Mouse (Mus musculus): ENCODE data around the gene Gm37240. TPM values are rescaled to one million over a fixed set of nuclear protein-coding genes. Genes with fewer than 3 reads are reported as not detected.
"Not testable (repeated sequence)": the region's sequence is repeated elsewhere in the genome, so short reads cannot be mapped to it uniquely, and the experiment has no call there.

The Gm37240 gene
- polyA plus RNA-seq, 1 experiment from 2014 or later: 18.1 TPM

GRCm38 (mm10) chr3:84653557-84654245, 1233.6 kb downstream of the Gm37240 start:
- no peak for ATAC-seq (ENCODE audit: low FRiP score, low TSS enrichment)
- Histone ChIP-seq H3K27me3 (ENCODE audit: control insufficient read depth, insufficient read depth, low read length) (no peaks in the 10 kb centered on the region), H3K4me2 (replicated peaks; ENCODE audit: low read depth) (peak overlapping the region; percentile 46), H3K36me3 (ENCODE audit: control insufficient read depth, insufficient read depth, low read length) (no peaks in the 10 kb centered on the region), H3K9me3 (ENCODE audit: control insufficient read depth, low read length) (no peaks in the 10 kb centered on the region), H3K9ac (ENCODE audit: low read length) (no peak overlapping the region), H3K27ac (replicated peaks) (peak overlapping the region; percentile 78; the same call in 1 of the 2 replicates), H3K4me3 (ENCODE audit: low read depth, low read length) (peak overlapping the region; percentile 19; the same call in 1 of the 2 replicates), H3K4me1 (replicated peaks; ENCODE audit: control insufficient read depth, insufficient read depth) (peaks cover 10% of the 10 kb centered on the region)
- DNase-seq (ENCODE audit: low spot score): peak; percentile 37
- 16% methylated on average over 13 of the region's 14 CpGs for WGBS
- TF ChIP-seq CTCF (IDR thresholded peaks at IDR 0.05; ENCODE audit: low read depth): no peak
- no peak for TF ChIP-seq EP300 (optimal IDR thresholded peaks at IDR 0.05)

- no peak overlapping the region for H3K4me2 ChIP-seq (replicated peaks; ENCODE audit: low read depth)
- no peaks in the 10 kb centered on the region for H3K27me3 ChIP-seq (ENCODE audit: control insufficient read depth, insufficient read depth, low read length)
- no peak overlapping the region for H3K9ac ChIP-seq (ENCODE audit: low read length)
- TF ChIP-seq EP300 (optimal IDR thresholded peaks at IDR 0.05) (no peak), CTCF (IDR thresholded peaks at IDR 0.05; ENCODE audit: low read depth) (no peak)
- no peak overlapping the region for H3K27ac ChIP-seq (replicated peaks)
- no peak for ATAC-seq (ENCODE audit: low FRiP score, low TSS enrichment)
- peaks cover 10% of the 10 kb centered on the region for H3K4me1 ChIP-seq (replicated peaks; ENCODE audit: control insufficient read depth, insufficient read depth)
- no peaks in the 10 kb centered on the region for H3K36me3 ChIP-seq (ENCODE audit: control insufficient read depth, insufficient read depth, low read length)
- DNase-seq (ENCODE audit: low spot score): no peak
- 78% methylated on average over 12 of the region's 12 CpGs for WGBS
- no peak overlapping the region for H3K4me3 ChIP-seq (ENCODE audit: low read depth, low read length)
- no peaks in the 10 kb centered on the region for H3K9me3 ChIP-seq (ENCODE audit: control insufficient read depth, low read length)
Measured at GRCm38 (mm10) chr3:84652643-84653556, 1234.4 kb downstream of the Gm37240 start.

- TF ChIP-seq CTCF (IDR thresholded peaks at IDR 0.05; ENCODE audit: low read depth): no peak
- TF ChIP-seq EP300 (optimal IDR thresholded peaks at IDR 0.05): no peak
- DNase-seq (ENCODE audit: low spot score) (no peak), ATAC-seq (ENCODE audit: low FRiP score, low TSS enrichment) (no peak)
- no peak overlapping the region for H3K27ac ChIP-seq (replicated peaks)
- H3K27me3 ChIP-seq (ENCODE audit: control insufficient read depth, insufficient read depth, low read length): no peaks in the 10 kb centered on the region
- no peak overlapping the region for H3K9ac ChIP-seq (ENCODE audit: low read length)
- no peak overlapping the region for H3K4me2 ChIP-seq (replicated peaks; ENCODE audit: low read depth)
- 79% methylated on average over 12 of the region's 12 CpGs for WGBS
- H3K9me3 ChIP-seq (ENCODE audit: control insufficient read depth, low read length): no peaks in the 10 kb centered on the region
- H3K4me3 ChIP-seq (ENCODE audit: low read depth, low read length): no peak overlapping the region
- H3K4me1 ChIP-seq (replicated peaks; ENCODE audit: control insufficient read depth, insufficient read depth): peaks cover 8% of the 10 kb centered on the region
- H3K36me3 ChIP-seq (ENCODE audit: control insufficient read depth, insufficient read depth, low read length): no peaks in the 10 kb centered on the region
Measured at GRCm38 (mm10) chr3:84649578-84650327, 1237.6 kb downstream of the Gm37240 start.

GRCm38 (mm10) chr3:84648069-84648468, 1239.2 kb downstream of the Gm37240 start:
- H3K4me3 ChIP-seq (ENCODE audit: low read depth, low read length); H3K9ac ChIP-seq (ENCODE audit: low read length); H3K4me2 ChIP-seq (replicated peaks; ENCODE audit: low read depth); DNase-seq (ENCODE audit: low spot score); H3K27me3 ChIP-seq (ENCODE audit: control insufficient read depth, insufficient read depth, low read length); ATAC-seq (ENCODE audit: low FRiP score, low TSS enrichment); H3K36me3 ChIP-seq (ENCODE audit: control insufficient read depth, insufficient read depth, low read length); H3K4me1 ChIP-seq (replicated peaks; ENCODE audit: control insufficient read depth, insufficient read depth); H3K27ac ChIP-seq (replicated peaks); H3K9me3 ChIP-seq (ENCODE audit: control insufficient read depth, low read length): not testable (repeated sequence)
- 79% methylated on average over 4 of the region's 4 CpGs for WGBS

- Histone ChIP-seq H3K27ac (replicated peaks) (peak overlapping the region; percentile 61; the same call in 1 of the 2 replicates), H3K4me2 (replicated peaks; ENCODE audit: low read depth) (no peak overlapping the region), H3K9me3 (ENCODE audit: control insufficient read depth, low read length) (no peaks in the 10 kb centered on the region), H3K4me3 (ENCODE audit: low read depth, low read length) (no peak overlapping the region), H3K9ac (ENCODE audit: low read length) (no peak overlapping the region), H3K4me1 (replicated peaks; ENCODE audit: control insufficient read depth, insufficient read depth) (no peaks in the 10 kb centered on the region), H3K36me3 (ENCODE audit: control insufficient read depth, insufficient read depth, low read length) (no peaks in the 10 kb centered on the region), H3K27me3 (ENCODE audit: control insufficient read depth, insufficient read depth, low read length) (no peaks in the 10 kb centered on the region)
- ATAC-seq (ENCODE audit: low FRiP score, low TSS enrichment) (no peak), DNase-seq (ENCODE audit: low spot score) (no peak)
- WGBS: 33% methylated on average over 4 of the region's 4 CpGs
- TF ChIP-seq CTCF (IDR thresholded peaks at IDR 0.05; ENCODE audit: low read depth) (no peak), EP300 (optimal IDR thresholded peaks at IDR 0.05) (no peak)
Measured at GRCm38 (mm10) chr3:84647616-84648015, 1239.7 kb downstream of the Gm37240 start.
